Mouse (Mus musculus) left cerebral cortex, adult 2 months (tissue): ENCODE measurements around the gene Zfp628. TPM values are rescaled to one million over a fixed set of nuclear protein-coding genes. Genes with fewer than 3 reads are reported as not detected.

Experiments
- DNase-seq, 2 experiments: peaks; one replicate each; pipeline ENCODE4 v3.0.0; 2021 to 2022; ENCODE audit warnings: low spot score in 2 of 2, mixed read lengths in 1 of 2; ENCODE audit errors: extremely low spot score in 1 of 2
- H3K27ac ChIP-seq: fragments of 200-600 bp; 2 replicates; pipeline ENCODE4 v1.8.1; 2022
- H3K4me3 ChIP-seq: fragments of 200-600 bp; 2 replicates; pipeline ENCODE4 v1.8.1; 2022
- CTCF ChIP-seq: fragments of 200-600 bp; IDR thresholded peaks from 2 replicates; pipeline ENCODE4 v1.8.1; 2022; ENCODE audit warnings: antibody characterized with exemption, mild to moderate bottlenecking, moderate library complexity
- intact Hi-C: fragments of 180-260 bp; cut with DNase I; formaldehyde crosslinking; loops from one replicate; pipeline ENCODE4 v1.15.1; 2025
- total RNA-seq, 2 experiments: library from RNA; stranded (reverse); gene quantifications; 2 replicates each; pipeline ENCODE4 v1.2.3; 2021

Zfp628 gene
- total RNA-seq, 2 experiments from 2014 or later = 15.8 to 16.4 TPM

- Histone ChIP-seq H3K27ac (no peak overlapping the region), H3K4me3 (peak overlapping the region; percentile 28; the same call in 1 of the 2 replicates)
- intact Hi-C loops = no loop called here
- DNase-seq = no peak
- TF ChIP-seq CTCF = no peak; the same call in 1 of the 2 replicates
Measured at GRCm38 (mm10) chr7:4899649-4900522, 15.1 kb upstream of the Zfp628 start.

DNA sequence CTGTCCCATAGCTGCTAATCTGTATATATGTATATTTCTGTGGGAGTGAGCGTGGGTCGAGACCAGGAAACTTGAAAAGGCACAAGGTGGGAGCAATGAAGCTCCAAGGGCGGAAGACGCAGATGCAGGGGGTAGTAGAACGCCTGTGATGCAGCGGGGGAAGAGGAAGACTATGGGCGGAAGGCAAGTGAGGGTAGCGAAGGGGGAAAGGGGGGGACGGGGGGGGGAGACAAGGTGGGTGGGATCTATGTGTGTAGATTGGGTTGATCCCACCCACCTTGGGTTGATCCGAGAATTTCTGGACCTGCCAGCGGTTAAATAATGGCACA, 14.5 kb upstream of the Zfp628 start:
- no peak overlapping the region for H3K27ac ChIP-seq
- no peak for TF ChIP-seq CTCF
- intact Hi-C loops = no loop called here
- H3K4me3 ChIP-seq = no peak overlapping the region; the same call in 1 of the 2 replicates
- DNase-seq = no peak

- DNase-seq = no peak
- peak; percentile 37 for TF ChIP-seq CTCF
- no peak overlapping the region for H3K4me3 ChIP-seq
- intact Hi-C loops = no loop called here
- no peak overlapping the region for H3K27ac ChIP-seq
Measured at GRCm38 (mm10) chr7:4901171-4901570, 13.8 kb upstream of the Zfp628 start.

GRCm38 (mm10) chr7:4902404-4902803, 12.6 kb upstream of the Zfp628 start:
- DNase-seq = no peak
- no peak for TF ChIP-seq CTCF
- intact Hi-C loops = no loop called here
- Histone ChIP-seq H3K27ac (no peak overlapping the region), H3K4me3 (no peak overlapping the region)

DNA sequence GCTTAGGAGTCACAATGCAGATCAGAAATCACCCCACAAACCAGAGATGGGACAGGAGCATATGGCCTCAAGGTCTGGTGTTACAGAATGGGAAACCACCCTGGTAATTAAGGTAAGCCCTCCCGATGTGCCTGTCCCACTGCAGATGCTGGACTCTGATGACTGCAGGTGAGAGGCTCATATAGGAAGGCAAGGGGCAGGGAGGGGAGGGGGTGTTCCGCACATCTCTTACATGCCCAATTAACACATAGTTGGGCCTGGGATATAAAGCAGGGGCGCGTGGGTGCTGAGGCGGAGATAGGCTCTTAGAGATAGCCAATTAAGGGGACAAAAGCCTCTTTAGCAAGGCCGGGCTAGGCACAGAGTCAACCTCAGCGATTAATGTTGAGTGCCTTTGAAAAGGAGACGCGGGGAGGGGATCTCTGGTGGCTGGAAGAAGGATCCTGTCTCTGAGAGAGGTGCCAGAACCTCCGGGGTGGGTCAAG, 8.5 kb upstream of the Zfp628 start, which contains the start of gene Gm36210:
Gene Gm36210 (minus strand): TSS at position 51 of the 485 bp plus-strand sequence.
- TF ChIP-seq CTCF = no peak
- Histone ChIP-seq H3K27ac (no peak within 1 kb of the TSS), H3K4me3 (no peak within 1 kb of the TSS)
- intact Hi-C loops = no loop called here
- no peak for DNase-seq

DNA sequence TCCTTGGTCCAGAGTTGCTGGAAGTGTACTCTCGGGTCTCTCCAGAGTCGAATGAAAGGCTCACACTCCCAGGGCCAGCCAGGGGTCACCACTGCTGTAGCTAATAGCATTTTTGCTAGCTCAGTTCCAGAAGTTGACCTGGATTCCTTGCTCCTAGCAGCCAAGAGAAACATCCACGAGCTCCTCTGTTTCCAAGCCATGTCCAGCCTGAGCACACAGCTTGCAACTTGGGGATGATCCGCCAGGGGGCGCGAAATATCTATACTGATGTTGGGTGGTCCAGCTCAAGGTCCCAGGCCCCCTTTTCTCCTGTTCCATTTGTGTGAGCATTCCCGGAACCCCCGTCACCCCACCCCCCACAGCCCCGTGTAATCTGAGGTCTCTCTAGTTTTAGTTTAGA, 3.5 kb upstream of the Zfp628 start:
- peak; percentile 54 to 55 for DNase-seq
- intact Hi-C loops = loop anchor here (1.0 kb wide), 1 partner anchor 29 kb away; no protein-coding TSS in a partner anchor
- peak; percentile 66 for TF ChIP-seq CTCF
- Histone ChIP-seq H3K27ac (no peak overlapping the region), H3K4me3 (no peak overlapping the region)

GRCm38 (mm10) chr7:4912248-4912647, 2.8 kb upstream of the Zfp628 start:
- intact Hi-C loops = no loop called here
- Histone ChIP-seq H3K27ac (no peak overlapping the region), H3K4me3 (no peak overlapping the region)
- no peak for DNase-seq
- TF ChIP-seq CTCF = no peak

DNA sequence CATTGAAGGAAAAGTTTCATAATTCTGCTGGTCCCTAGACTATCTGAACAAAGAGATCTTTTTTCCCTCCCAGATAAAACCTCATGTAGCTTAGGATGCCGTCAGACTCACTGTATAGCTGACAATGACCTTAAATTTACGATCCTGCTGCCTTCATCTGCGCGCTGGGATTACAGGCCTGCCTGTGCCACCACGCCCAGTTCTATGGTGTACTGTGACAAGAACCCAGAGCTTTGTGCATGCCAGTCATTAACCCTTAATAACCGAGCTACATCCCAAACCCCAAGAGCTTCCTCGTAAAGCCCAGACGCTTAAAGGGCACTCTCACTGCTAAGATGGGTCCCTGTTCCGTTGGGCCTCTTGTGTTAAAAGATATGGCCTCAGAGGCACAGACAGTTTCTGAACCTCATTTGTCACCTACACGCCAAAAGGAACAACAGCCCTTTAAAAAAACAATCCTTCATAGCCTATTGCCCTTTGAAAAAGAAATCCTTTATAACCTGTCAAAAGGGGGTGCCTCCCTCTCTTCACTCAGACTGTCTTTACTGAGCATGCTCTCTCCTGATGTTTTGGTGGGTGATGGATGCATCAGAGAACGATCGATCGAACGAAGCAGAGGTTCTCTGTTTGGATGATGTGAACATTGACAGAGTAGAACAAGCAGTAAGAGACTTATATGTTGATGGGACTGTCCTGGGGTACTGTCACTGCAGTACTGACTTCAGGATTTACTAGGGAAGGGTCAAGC, 826 bp downstream of the Zfp628 start:
- intact Hi-C loops = loop anchor here (2.0 to 5.0 kb wide), 3 partner anchors 49 to 104 kb away; partner anchors contain the start of genes Shisa7 and Ube2s
- no peak for DNase-seq
- no peak for TF ChIP-seq CTCF
- peak overlapping the region; percentile 69 for H3K4me3 ChIP-seq
- peak overlapping the region; percentile 99 for H3K27ac ChIP-seq

DNA sequence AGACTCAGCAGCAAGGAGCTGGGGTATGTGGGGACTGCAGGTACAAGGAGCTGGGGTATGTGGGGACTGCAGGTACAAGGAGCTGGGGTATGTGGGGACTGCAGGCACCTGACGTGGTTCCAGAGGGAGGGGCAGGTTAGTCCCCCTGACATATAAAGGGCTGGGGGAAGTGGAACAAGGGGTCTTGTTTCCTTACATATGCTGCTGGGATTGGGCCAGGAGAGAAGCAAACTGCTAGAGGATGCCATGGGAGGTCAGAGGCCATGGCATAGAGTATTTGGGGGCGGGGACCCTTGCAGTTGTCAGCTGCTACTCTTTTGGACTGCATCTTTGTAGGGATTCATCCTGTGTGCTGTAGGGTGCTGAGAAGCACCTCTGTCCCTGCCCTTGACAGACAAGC, 2.5 kb downstream of the Zfp628 start:
- H3K4me3 ChIP-seq = no peak overlapping the region
- TF ChIP-seq CTCF = no peak
- intact Hi-C loops = loop anchor here (5.0 kb wide), 1 partner anchor 105 kb away; the partner anchor contains the start of gene Ube2s
- no peak overlapping the region for H3K27ac ChIP-seq
- no peak for DNase-seq

- Histone ChIP-seq H3K27ac (no peak overlapping the region), H3K4me3 (no peak overlapping the region)
- intact Hi-C loops = loop anchor here (5.0 kb wide), 1 partner anchor 106 kb away; the partner anchor contains the start of gene Ube2s
- no peak for DNase-seq
- no peak for TF ChIP-seq CTCF
Measured at GRCm38 (mm10) chr7:4918681-4919080, 3.7 kb downstream of the Zfp628 start.

GRCm38 (mm10) chr7:4919096-4919495, 4.1 kb downstream of the Zfp628 start:
- no peak for TF ChIP-seq CTCF
- intact Hi-C loops = loop anchor here (5.0 kb wide), 1 partner anchor 107 kb away; the partner anchor contains the start of gene Ube2s

GRCm38 (mm10) chr7:4919971-4920370, 5.0 kb downstream of the Zfp628 start:
- Histone ChIP-seq H3K4me3 (no peak overlapping the region), H3K27ac (no peak overlapping the region)
- TF ChIP-seq CTCF = no peak
- intact Hi-C loops = loop anchor here (5.0 kb wide), 1 partner anchor 108 kb away; the partner anchor contains the start of gene Ube2s
- DNase-seq = no peak

More at GRCm38 (mm10) chr7:4919096-4919495, 4.1 kb downstream of the Zfp628 start:
- DNase-seq = no peak
- H3K27ac ChIP-seq = no peak overlapping the region
- H3K4me3 ChIP-seq = no peak overlapping the region
